Mouse (Mus musculus) liver, postnatal 0 days (tissue): ENCODE data around the gene Ltbp1.

Source experiments
- CTCF ChIP-seq: sonication (generic); IDR thresholded peaks from 2 replicates; pipeline ENCODE4 v1.5.1; 2016; ENCODE audit warnings: antibody characterized with exemption, low read depth
- EP300 ChIP-seq: IDR thresholded peaks from 2 replicates; pipeline ENCODE4 v1.6.1; 2016; ENCODE audit warnings: antibody characterized with exemption, low read depth, mild to moderate bottlenecking

DNA sequence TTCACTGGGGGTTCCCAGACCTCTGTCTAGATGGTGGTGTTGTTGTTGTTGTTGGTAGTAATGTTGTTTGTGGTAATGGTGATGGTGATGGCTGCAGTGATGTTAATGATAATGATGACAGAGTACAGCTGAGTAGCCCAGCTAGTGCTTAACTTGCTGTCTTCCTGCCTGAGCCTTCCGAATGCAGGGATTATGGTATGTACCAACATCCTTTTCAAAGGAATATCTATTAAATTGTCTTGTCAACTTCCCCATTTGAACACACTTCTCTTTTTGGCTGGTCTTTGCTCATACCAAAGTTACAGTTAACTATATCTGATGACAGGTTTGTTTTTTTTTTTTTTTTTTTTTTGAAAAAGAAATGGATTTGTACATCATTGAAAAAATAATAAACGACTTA lies 191.6 kb downstream of the Ltbp1 start:
- no peak for TF ChIP-seq CTCF
- no peak for TF ChIP-seq EP300
